ENCODE assay signal across 8 mouse cellular contexts in the genomic region with DNA sequence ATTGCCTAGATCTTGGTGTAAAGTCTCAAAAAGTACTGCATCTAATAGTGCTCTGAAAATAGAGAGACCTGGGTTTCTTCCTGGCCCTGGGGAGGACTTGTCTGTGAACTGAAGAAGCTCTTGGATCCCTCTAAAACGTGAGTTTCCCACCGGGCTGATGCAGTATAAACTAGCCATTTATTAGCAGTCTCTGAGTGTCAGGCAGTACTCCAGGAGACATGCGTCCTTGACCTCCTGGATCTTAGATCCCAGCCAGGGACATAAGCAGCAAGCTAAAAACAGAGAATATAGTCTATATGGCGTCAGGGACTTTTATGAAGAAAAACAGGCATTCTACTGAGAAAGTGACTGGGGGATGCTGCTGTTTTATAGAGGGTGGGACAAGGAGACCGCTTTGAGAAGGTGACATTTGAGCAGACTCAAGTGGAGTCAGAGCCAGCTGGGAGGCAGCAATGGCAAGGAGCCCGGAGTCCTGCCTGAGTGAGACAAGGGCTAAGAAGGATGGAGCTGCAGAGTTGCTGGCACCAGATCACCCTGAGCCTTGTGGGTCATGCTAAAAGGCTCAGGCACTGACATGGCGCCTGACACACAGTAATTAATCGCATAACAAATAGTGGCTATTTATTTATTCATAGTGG.
A peak's percentile ranks its signal among the peaks of the same experiment; 100 is the strongest.
DNase-seq lines count a peak whose midpoint lies in the region; ATAC-seq and TF ChIP-seq lines count a peak whose summit lies in the region.
"Had no signal": no experiment of that assay in that cellular context is flagged by ENCODE, and none has a peak within 500 bp of the region (broad histone marks: within the 10 kb centered on the region; RNA-seq: fewer than 3 reads in every experiment).

No protein-coding gene starts in this region.

- TF ChIP-seq CTCF in lung, embryonic 14.5 days (IDR thresholded peaks at IDR 0.05; ENCODE audit: low read depth), result no peak

- peak; percentile 56; the same call in 1 of the 2 replicates for ATAC-seq in midbrain, embryonic 15.5 days (replicated peaks)
- no peak for ATAC-seq in midbrain, embryonic 13.5 days
- peak; percentile 93 for ATAC-seq in lung, embryonic 14.5 days (ENCODE audit: insufficient read depth)
- ATAC-seq in monocyte, adult 5-6 weeks (replicated peaks; ENCODE audit: insufficient number of reproducible peaks, low FRiP score, low TSS enrichment, poor library complexity, severe bottlenecking), result no peak
- ATAC-seq in activated CD4-positive, CD25-positive, alpha-beta regulatory T cell, adult 4 months, result no peak

- no peaks in the 10 kb centered on the region for H3K27me3 ChIP-seq in midbrain, embryonic 15.5 days (replicated peaks)
- no peaks in the 10 kb centered on the region for H3K27me3 ChIP-seq in midbrain, embryonic 13.5 days
- no peaks in the 10 kb centered on the region for H3K27me3 ChIP-seq in lung, embryonic 14.5 days (ENCODE audit: insufficient read depth, low read length)

- H3K36me3 ChIP-seq in midbrain, embryonic 15.5 days (replicated peaks), result no peaks in the 10 kb centered on the region
- 0 out of 2 replicates have a peak, but pooled peaks cover 3% of the 10 kb centered on the region for H3K36me3 ChIP-seq in midbrain, embryonic 13.5 days
- no peaks in the 10 kb centered on the region for H3K36me3 ChIP-seq in lung, embryonic 14.5 days (ENCODE audit: insufficient read depth)

- peak; percentile 11 for DNase-seq in cerebellum, adult 9-11 months
- DNase-seq in heart, postnatal 14 days, result peak; percentile 49 to 62
- DNase-seq in lung, embryonic 14.5 days, result peak; percentile 83

- H3K4me1 ChIP-seq in midbrain, embryonic 15.5 days, result no peaks in the 10 kb centered on the region
- no peaks in the 10 kb centered on the region; the same call in none of the 2 replicates for H3K4me1 ChIP-seq in midbrain, embryonic 13.5 days (replicated peaks)
- H3K4me1 ChIP-seq in lung, embryonic 14.5 days (ENCODE audit: insufficient read depth), result peaks cover 6% of the 10 kb centered on the region; the same call in 1 of the 2 replicates

- WGBS in midbrain, embryonic 15.5 days, result 81% methylated on average over 8 of the region's 8 CpGs
- 88% methylated on average over 8 of the region's 8 CpGs for WGBS in midbrain, embryonic 13.5 days
- WGBS in lung, embryonic 14.5 days, result 41% methylated on average over 8 of the region's 8 CpGs

- intact Hi-C loops in heart, postnatal 14 days (cut with DNase I), result loop anchor here (5.0 kb wide), 1 partner anchor 123 kb away; no protein-coding TSS in a partner anchor

- H3K4me3 ChIP-seq in midbrain, embryonic 15.5 days, result no peak overlapping the region
- H3K4me3 ChIP-seq in midbrain, embryonic 13.5 days (replicated peaks), result no peak overlapping the region
- no peak overlapping the region for H3K4me3 ChIP-seq in lung, embryonic 14.5 days (ENCODE audit: low read depth, low read length)

- H3K27ac ChIP-seq in midbrain, embryonic 15.5 days, result no peak overlapping the region
- H3K27ac ChIP-seq in midbrain, embryonic 13.5 days, result no peak overlapping the region
- H3K27ac ChIP-seq in lung, embryonic 14.5 days (ENCODE audit: low read depth), result peak overlapping the region; percentile 31; the same call in 1 of the 2 replicates
- H3K27ac ChIP-seq: macrophage had no signal

- no peaks in the 10 kb centered on the region for H3K9me3 ChIP-seq in midbrain, embryonic 15.5 days
- no peaks in the 10 kb centered on the region for H3K9me3 ChIP-seq in midbrain, embryonic 13.5 days
- H3K9me3 ChIP-seq in lung, embryonic 14.5 days (ENCODE audit: low read depth, low read length), result no peaks in the 10 kb centered on the region

- H3K9ac ChIP-seq in midbrain, embryonic 15.5 days, result no peak overlapping the region
- H3K9ac ChIP-seq in midbrain, embryonic 13.5 days (replicated peaks), result no peak overlapping the region
- H3K9ac ChIP-seq in lung, embryonic 14.5 days, result no peak overlapping the region

- no peak overlapping the region for H3K4me2 ChIP-seq in midbrain, embryonic 15.5 days
- H3K4me2 ChIP-seq in midbrain, embryonic 13.5 days (replicated peaks), result no peak overlapping the region
- no peak overlapping the region for H3K4me2 ChIP-seq in lung, embryonic 14.5 days

Comparison
In these comparisons a context has a peak if more than half of its experiments do, and no peak if none do; other contexts are left out.
1. ATAC-seq: peak in midbrain, embryonic 15.5 days (single experiment) and lung, embryonic 14.5 days (single experiment); none in midbrain, embryonic 13.5 days (single experiment), monocyte, adult 5-6 weeks (single experiment) and activated CD4-positive, CD25-positive, alpha-beta regulatory T cell, adult 4 months (single experiment).
2. DNase-seq: peak in every context shown above with its lines; median percentile 83 in lung, embryonic 14.5 days; 56 in heart, postnatal 14 days; 11 in cerebellum, adult 9-11 months.